Mouse (Mus musculus) bone marrow, adult 2 months (tissue): ENCODE measurements around the gene Vmn1r171.

Experiments
- CTCF ChIP-seq: fragments of 200-500 bp; IDR thresholded peaks from 2 replicates; pipeline ENCODE4 v1.5.1; 2011; ENCODE audit warnings: low read length, control low read depth; ENCODE audit not compliant: control insufficient read depth, insufficient read depth
- POLR2A ChIP-seq: fragments of 200-500 bp; IDR thresholded peaks from 2 replicates; pipeline ENCODE4 v1.6.1; 2011; ENCODE audit warnings: low read depth, mild to moderate bottlenecking, control low read depth, low read length, borderline replicate concordance; ENCODE audit not compliant: control insufficient read depth

DNA sequence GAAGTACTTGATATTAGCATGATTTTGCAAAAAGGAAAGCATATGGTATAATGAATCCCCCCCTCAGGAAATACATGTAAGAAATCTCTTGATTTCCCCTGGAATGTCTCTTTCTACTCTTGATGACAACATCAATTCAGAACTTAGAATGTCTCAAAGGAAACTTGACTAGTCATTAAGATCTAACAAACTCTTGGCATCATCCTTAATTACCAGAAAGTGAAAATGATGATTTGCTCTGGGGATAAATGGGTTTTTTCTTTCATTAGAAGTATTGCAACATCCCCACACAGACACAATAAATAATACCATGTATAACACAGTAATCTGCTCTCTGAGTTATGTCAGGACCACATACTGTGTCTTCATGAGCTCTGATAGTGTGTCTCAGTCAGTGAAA lies at the start of gene Vmn1r171:
- TF ChIP-seq POLR2A (no peak), CTCF (no peak)
